Mouse (Mus musculus): Measurements from ENCODE around the gene Unc13d. TPM values are rescaled to one million over a fixed set of nuclear protein-coding genes. Genes with fewer than 3 reads are reported as not detected.

Unc13d gene
- polyA plus RNA-seq, 1 experiment = 2.4 TPM

DNA sequence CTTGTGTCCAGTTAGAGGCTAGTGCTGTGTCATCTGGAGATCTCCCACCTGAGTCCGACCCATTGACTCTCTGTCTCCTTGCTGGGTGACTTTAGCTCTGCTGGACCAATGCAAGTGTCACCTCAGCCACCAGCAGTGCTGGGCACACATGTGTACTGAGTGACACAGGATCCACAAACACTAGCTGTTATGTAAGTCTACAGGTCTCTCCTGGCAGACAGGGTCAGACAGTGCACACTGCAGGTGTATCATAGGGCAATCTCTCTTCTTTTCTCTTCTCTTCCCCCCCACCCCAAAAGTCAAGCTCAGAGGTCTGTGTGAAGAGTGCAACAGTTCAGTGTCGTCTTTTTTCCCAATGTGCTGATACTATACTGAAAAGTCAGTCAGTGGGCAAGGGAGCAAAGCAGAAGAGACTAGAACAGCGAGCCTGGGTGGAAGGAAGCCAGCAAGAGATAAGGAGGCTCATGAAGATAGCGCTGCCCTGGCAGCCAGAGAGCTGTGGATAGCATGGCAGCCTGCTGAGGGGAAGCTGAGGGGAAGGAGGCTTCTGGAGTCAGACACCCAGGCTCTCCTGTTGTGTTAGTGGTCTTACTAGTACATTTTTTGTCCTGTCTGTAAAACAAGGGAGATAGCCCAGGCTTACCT, 20.4 kb downstream of the Unc13d start:
- Histone ChIP-seq H3K4me1 (ENCODE audit: control insufficient read depth, insufficient read depth, low read length) (no peaks in the 10 kb centered on the region), H3K27me3 (replicated peaks; ENCODE audit: control insufficient read depth, insufficient read depth, low read length) (no peaks in the 10 kb centered on the region), H3K4me3 (ENCODE audit: insufficient read depth, low read depth, low read length) (no peak overlapping the region), H3K27ac (ENCODE audit: insufficient read depth, low read depth, low read length) (no peak overlapping the region), H3K36me3 (ENCODE audit: control insufficient read depth, insufficient read depth, low read length) (peaks cover 1% of the 10 kb centered on the region; the same call in 1 of the 2 replicates)
- no peak for TF ChIP-seq POLR2A (IDR thresholded peaks at IDR 0.05; ENCODE audit: low read depth, low read length)
- TF ChIP-seq CTCF (conservative IDR thresholded peaks at IDR 0.05; ENCODE audit: insufficient read depth, insufficient read length, low read depth, low read length) = no peak
- no peak for DNase-seq
- WGBS = 87% methylated on average over 4 of the region's 4 CpGs

DNA sequence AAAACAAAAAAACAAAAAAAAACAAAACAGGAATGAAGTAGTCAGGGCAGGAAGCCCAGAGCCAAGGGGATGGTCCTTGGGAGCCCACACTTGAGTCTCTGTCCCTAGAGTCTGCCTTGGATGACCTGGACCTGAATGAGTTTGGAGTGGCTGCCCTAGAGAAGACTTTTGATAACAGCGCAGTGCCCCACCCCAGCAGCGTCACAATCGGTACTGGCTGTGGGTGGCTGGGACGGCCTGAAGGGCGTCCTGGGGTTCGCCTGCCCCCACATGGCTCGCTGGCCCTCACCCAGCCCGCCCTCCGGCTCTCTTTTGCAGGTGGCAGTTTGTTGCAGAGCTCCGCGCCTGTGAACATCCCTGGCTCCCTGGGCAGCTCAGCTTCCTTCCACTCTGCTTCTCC, 21.9 kb downstream of the Unc13d start:
- no peak overlapping the region for H3K27ac ChIP-seq (ENCODE audit: insufficient read depth, low read depth, low read length)
- 92% methylated on average over 11 of the region's 11 CpGs for WGBS
- H3K36me3 ChIP-seq (ENCODE audit: control insufficient read depth, insufficient read depth, low read length) = peaks cover 1% of the 10 kb centered on the region; the same call in 1 of the 2 replicates
- TF ChIP-seq POLR2A (IDR thresholded peaks at IDR 0.05; ENCODE audit: low read depth, low read length) = no peak
- TF ChIP-seq CTCF (conservative IDR thresholded peaks at IDR 0.05; ENCODE audit: insufficient read depth, insufficient read length, low read depth, low read length) = no peak
- H3K27me3 ChIP-seq (replicated peaks; ENCODE audit: control insufficient read depth, insufficient read depth, low read length) = no peaks in the 10 kb centered on the region
- DNase-seq = no peak
- no peak overlapping the region for H3K4me3 ChIP-seq (ENCODE audit: insufficient read depth, low read depth, low read length)
- no peaks in the 10 kb centered on the region for H3K4me1 ChIP-seq (ENCODE audit: control insufficient read depth, insufficient read depth, low read length)

DNA sequence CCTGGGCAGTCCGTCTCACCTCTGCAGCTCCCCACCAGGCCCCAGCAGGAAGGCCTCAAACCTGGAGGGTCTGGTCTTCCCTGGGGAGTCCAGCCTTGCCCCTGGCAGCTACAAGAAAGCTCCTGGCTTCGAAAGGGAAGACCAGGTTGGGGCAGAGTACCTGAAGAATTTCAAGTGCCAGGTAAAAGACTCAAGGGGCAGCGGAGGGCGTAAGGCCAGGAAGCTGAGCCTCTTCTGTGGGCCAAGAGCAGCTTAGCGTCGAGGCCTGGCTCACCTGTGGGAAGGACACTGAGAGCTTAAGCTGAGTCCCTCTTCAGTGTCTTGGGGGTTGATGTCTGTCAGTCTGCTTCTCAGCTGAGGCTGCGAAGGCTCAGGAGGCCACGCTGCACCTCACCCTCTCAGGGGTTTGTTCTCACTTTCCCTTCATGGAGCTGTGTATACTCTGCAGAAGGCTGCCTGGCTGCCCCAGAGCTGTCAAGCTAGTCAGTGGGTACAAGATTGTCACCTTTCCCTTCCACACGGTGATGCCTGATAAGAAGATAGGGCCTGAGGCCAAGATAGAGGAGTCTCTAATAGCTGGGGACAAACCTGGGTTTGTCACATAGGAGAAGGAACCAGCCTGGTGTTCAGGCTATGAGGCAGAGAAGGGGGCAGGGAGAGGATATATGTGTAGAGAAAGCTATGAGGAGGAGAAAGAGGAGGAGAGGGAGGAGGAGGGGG, 24.1 kb downstream of the Unc13d start:
- H3K27ac ChIP-seq (ENCODE audit: insufficient read depth, low read depth, low read length) = no peak overlapping the region
- peaks cover 1% of the 10 kb centered on the region; the same call in 1 of the 2 replicates for H3K36me3 ChIP-seq (ENCODE audit: control insufficient read depth, insufficient read depth, low read length)
- TF ChIP-seq CTCF (conservative IDR thresholded peaks at IDR 0.05; ENCODE audit: insufficient read depth, insufficient read length, low read depth, low read length) = no peak
- no peak for TF ChIP-seq POLR2A (IDR thresholded peaks at IDR 0.05; ENCODE audit: low read depth, low read length)
- H3K4me1 ChIP-seq (ENCODE audit: control insufficient read depth, insufficient read depth, low read length) = no peaks in the 10 kb centered on the region
- H3K27me3 ChIP-seq (replicated peaks; ENCODE audit: control insufficient read depth, insufficient read depth, low read length) = no peaks in the 10 kb centered on the region
- DNase-seq = no peak
- H3K4me3 ChIP-seq (ENCODE audit: insufficient read depth, low read depth, low read length) = no peak overlapping the region
- WGBS = 95% methylated on average over 9 of the region's 9 CpGs

DNA sequence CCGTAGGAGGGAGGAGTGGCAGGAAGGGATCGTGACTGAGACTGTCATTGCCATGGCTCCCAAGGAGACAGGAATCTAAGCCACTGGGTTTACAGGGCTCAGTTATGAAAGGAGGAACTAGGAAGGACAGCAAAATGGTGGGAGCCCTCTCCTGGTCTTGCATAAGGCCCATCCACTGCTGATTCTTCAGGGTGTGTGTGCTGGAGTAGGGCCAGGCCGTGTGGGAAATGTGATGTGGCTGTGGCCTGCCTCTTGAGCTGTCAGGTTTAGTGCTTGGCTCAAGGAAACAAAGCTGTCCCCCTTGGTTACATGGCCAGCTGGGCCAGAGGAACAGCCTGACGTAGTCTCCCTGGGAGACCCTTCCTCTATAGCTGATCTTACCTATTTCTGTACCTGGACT, 27.6 kb downstream of the Unc13d start:
- H3K4me1 ChIP-seq (ENCODE audit: control insufficient read depth, insufficient read depth, low read length) = no peaks in the 10 kb centered on the region
- H3K27me3 ChIP-seq (replicated peaks; ENCODE audit: control insufficient read depth, insufficient read depth, low read length) = no peaks in the 10 kb centered on the region
- no peak overlapping the region for H3K4me3 ChIP-seq (ENCODE audit: insufficient read depth, low read depth, low read length)
- 82% methylated on average over 4 of the region's 4 CpGs for WGBS
- H3K27ac ChIP-seq (ENCODE audit: insufficient read depth, low read depth, low read length) = no peak overlapping the region
- no peak for DNase-seq
- peaks cover 1% of the 10 kb centered on the region; the same call in 1 of the 2 replicates for H3K36me3 ChIP-seq (ENCODE audit: control insufficient read depth, insufficient read depth, low read length)
- TF ChIP-seq CTCF (conservative IDR thresholded peaks at IDR 0.05; ENCODE audit: insufficient read depth, insufficient read length, low read depth, low read length) = no peak

DNA sequence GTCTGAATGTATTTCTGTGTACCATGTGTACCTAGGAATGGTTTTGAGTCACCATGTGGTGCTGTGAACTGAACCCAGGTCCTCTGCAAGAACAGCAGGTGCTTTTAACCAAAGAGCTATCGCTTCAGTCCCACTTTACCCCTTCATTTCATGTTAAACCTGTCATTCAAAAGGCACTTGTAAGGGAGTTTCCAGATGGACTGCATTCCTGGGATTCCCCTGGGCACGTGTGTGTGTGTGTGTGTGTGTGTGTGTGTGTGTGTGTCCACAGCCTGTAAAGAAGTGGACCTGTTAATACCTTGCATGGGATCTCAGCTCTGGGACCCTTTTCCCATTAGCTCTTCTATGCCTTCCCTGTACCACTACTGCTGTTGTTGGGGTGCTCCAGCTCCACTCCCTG, 28.2 kb downstream of the Unc13d start:
- WGBS = 78% methylated on average over 2 of the region's 2 CpGs
- TF ChIP-seq CTCF (conservative IDR thresholded peaks at IDR 0.05; ENCODE audit: insufficient read depth, insufficient read length, low read depth, low read length) = no peak
- TF ChIP-seq POLR2A (IDR thresholded peaks at IDR 0.05; ENCODE audit: low read depth, low read length) = no peak
- Histone ChIP-seq H3K4me3 (ENCODE audit: insufficient read depth, low read depth, low read length) (no peak overlapping the region), H3K27ac (ENCODE audit: insufficient read depth, low read depth, low read length) (no peak overlapping the region), H3K36me3 (ENCODE audit: control insufficient read depth, insufficient read depth, low read length) (peaks cover 1% of the 10 kb centered on the region; the same call in 1 of the 2 replicates), H3K27me3 (replicated peaks; ENCODE audit: control insufficient read depth, insufficient read depth, low read length) (no peaks in the 10 kb centered on the region), H3K4me1 (ENCODE audit: control insufficient read depth, insufficient read depth, low read length) (no peaks in the 10 kb centered on the region)
- DNase-seq = no peak

DNA sequence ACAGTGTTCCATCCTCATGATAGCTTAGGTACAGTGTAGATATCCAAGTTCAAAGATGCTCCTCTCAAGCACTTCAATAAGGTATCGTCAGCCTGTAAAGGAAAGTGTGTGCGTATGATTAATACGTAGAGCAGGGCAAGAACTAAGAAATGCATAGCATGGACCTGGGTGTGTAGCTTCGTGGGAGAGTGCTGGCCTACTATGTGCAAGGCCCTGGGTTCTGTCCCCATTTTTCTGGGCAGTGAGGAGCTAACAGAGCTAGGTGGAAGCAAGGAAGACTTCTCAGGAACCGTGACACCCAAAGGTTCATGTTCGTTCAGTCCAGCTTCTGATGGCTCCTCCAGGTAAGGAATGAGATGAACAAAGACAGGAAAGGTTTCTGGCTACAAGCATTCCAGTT, 32.6 kb downstream of the Unc13d start:
- Histone ChIP-seq H3K27ac (ENCODE audit: insufficient read depth, low read depth, low read length) (no peak overlapping the region), H3K4me3 (ENCODE audit: insufficient read depth, low read depth, low read length) (no peak overlapping the region), H3K4me1 (ENCODE audit: control insufficient read depth, insufficient read depth, low read length) (peaks cover 4% of the 10 kb centered on the region), H3K27me3 (replicated peaks; ENCODE audit: control insufficient read depth, insufficient read depth, low read length) (no peaks in the 10 kb centered on the region), H3K36me3 (ENCODE audit: control insufficient read depth, insufficient read depth, low read length) (no peaks in the 10 kb centered on the region)
- WGBS = 93% methylated on average over 6 of the region's 6 CpGs
- TF ChIP-seq POLR2A (IDR thresholded peaks at IDR 0.05; ENCODE audit: low read depth, low read length) = no peak
- no peak for DNase-seq

DNA sequence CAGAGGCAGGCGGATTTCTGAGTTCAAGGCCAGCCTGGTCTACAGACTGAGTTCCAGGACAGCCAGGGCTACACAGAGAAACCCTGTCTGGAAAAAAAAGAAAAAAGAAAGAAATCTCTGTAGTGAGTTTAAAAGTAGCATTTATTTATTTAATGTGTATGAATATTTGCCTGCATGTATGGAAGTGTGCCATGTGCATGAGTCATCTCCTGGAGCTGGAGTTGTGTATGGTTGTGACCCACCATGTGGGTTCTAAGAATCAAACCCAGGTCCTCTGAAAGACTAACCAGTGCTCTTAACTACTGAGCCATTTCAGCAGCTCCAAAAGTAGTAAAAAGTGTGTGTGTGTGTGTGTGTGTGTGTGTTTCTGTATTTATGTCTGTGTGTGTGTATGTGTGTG, 34.5 kb downstream of the Unc13d start:
- no peak overlapping the region for H3K27ac ChIP-seq (ENCODE audit: insufficient read depth, low read depth, low read length)
- no peak for DNase-seq
- H3K27me3 ChIP-seq (replicated peaks; ENCODE audit: control insufficient read depth, insufficient read depth, low read length) = no peaks in the 10 kb centered on the region
- peaks cover 6% of the 10 kb centered on the region for H3K4me1 ChIP-seq (ENCODE audit: control insufficient read depth, insufficient read depth, low read length)
- WGBS = 100% methylated on average over 1 of the region's 1 CpGs
- no peaks in the 10 kb centered on the region for H3K36me3 ChIP-seq (ENCODE audit: control insufficient read depth, insufficient read depth, low read length)
- H3K4me3 ChIP-seq (ENCODE audit: insufficient read depth, low read depth, low read length) = no peak overlapping the region
- TF ChIP-seq POLR2A (IDR thresholded peaks at IDR 0.05; ENCODE audit: low read depth, low read length) (no peak), CTCF (conservative IDR thresholded peaks at IDR 0.05; ENCODE audit: insufficient read depth, insufficient read length, low read depth, low read length) (no peak)
